Mouse (Mus musculus) adrenal gland, postnatal 10 days (tissue): ENCODE measurements around the gene Pim3. TPM values are rescaled to one million over a fixed set of nuclear protein-coding genes. Genes with fewer than 3 reads are reported as not detected.

ENCODE experiments used
- DNase-seq: peaks from one replicate; pipeline ENCODE4 v3.0.0; 2021; ENCODE audit warnings: mixed read lengths
- total RNA-seq, 2 experiments: library from RNA; stranded (reverse); gene quantifications; 2 replicates each; pipeline ENCODE4 v1.2.3; 2021

Gene Pim3
- total RNA-seq, 2 experiments from 2014 or later: 41.2 to 76.8 TPM

GRCm38 (mm10) chr15:88881253-88882044 is 19.5 kb downstream of the Pim3 start:
- no peak for DNase-seq

GRCm38 (mm10) chr15:88882851-88883250 is 20.9 kb downstream of the Pim3 start:
- DNase-seq: no peak

- no peak for DNase-seq
Measured at GRCm38 (mm10) chr15:88883342-88883741, 21.4 kb downstream of the Pim3 start.

- DNase-seq: no peak
Measured at GRCm38 (mm10) chr15:88885376-88885775, 23.4 kb downstream of the Pim3 start.

- DNase-seq: no peak
Measured at GRCm38 (mm10) chr15:88889032-88889431, 27.0 kb downstream of the Pim3 start.

- DNase-seq: no peak
Measured at GRCm38 (mm10) chr15:88889994-88890393, 28.0 kb downstream of the Pim3 start.

- peak; percentile 87 for DNase-seq
Measured at GRCm38 (mm10) chr15:88890751-88891675, 29.0 kb downstream of the Pim3 start.

- DNase-seq: no peak
Measured at GRCm38 (mm10) chr15:88891676-88892040, 29.7 kb downstream of the Pim3 start.

GRCm38 (mm10) chr15:88892252-88892651 is 30.3 kb downstream of the Pim3 start:
- peak; percentile 61 for DNase-seq

GRCm38 (mm10) chr15:88892876-88893275 is 30.9 kb downstream of the Pim3 start:
- DNase-seq: no peak

- no peak for DNase-seq
Measured at GRCm38 (mm10) chr15:88895119-88895518, 33.1 kb downstream of the Pim3 start.

GRCm38 (mm10) chr15:88895891-88896290 is 33.9 kb downstream of the Pim3 start:
- no peak for DNase-seq

GRCm38 (mm10) chr15:88896341-88896980 is 34.5 kb downstream of the Pim3 start:
- DNase-seq: no peak

- peak; percentile 79 for DNase-seq
Measured at GRCm38 (mm10) chr15:88902200-88902875, 40.4 kb downstream of the Pim3 start.

GRCm38 (mm10) chr15:88903086-88903485 is 41.1 kb downstream of the Pim3 start:
- no peak for DNase-seq

- no peak for DNase-seq
Measured at GRCm38 (mm10) chr15:88904056-88904811, 42.2 kb downstream of the Pim3 start.

- DNase-seq: no peak
Measured at GRCm38 (mm10) chr15:88906347-88906746, 44.4 kb downstream of the Pim3 start.

- DNase-seq: no peak
Measured at GRCm38 (mm10) chr15:88915046-88915445, 53.1 kb downstream of the Pim3 start.
